Mouse (Mus musculus) left cerebral cortex, postnatal 10 days (tissue): ENCODE measurements at regions not wholly inside any gene's neighbourhood (a gene's known extent, or its start where the extent isn't known, plus 50 kb on each side); places are given as distances from the start of the nearest gene placed in this dataset.
"Not testable (repeated sequence)": the region's sequence is repeated elsewhere in the genome, so short reads cannot be mapped to it uniquely, and the experiment has no call there.

Source experiments
- DNase-seq, 2 experiments: peaks; one replicate each; pipeline ENCODE4 v3.0.0; 2021 to 2022; ENCODE audit warnings: low spot score in 2 of 2, mixed read lengths in 1 of 2; ENCODE audit errors: extremely low spot score in 1 of 2
- intact Hi-C: fragments of 180-260 bp; cut with DNase I; formaldehyde crosslinking; loops from one replicate; pipeline ENCODE4 v1.15.1; 2025

- intact Hi-C loops, DNase-seq: not testable (repeated sequence)
Observed at GRCm38 (mm10) chr14:53231142-53231541, 735.6 kb upstream of the Olfr1507 start.

GRCm38 (mm10) chr14:53224789-53225188 lies 729.2 kb upstream of the Olfr1507 start:
- intact Hi-C loops, DNase-seq: not testable (repeated sequence)

GRCm38 (mm10) chr14:53210554-53210953 lies 715.0 kb upstream of the Olfr1507 start:
- DNase-seq, intact Hi-C loops: not testable (repeated sequence)

GRCm38 (mm10) chr14:53209258-53209657 lies 713.7 kb upstream of the Olfr1507 start:
- intact Hi-C loops: not testable (repeated sequence)

GRCm38 (mm10) chr14:53190931-53191330 lies 695.4 kb upstream of the Olfr1507 start:
- DNase-seq: not testable (repeated sequence)

More at GRCm38 (mm10) chr14:53209258-53209657, 713.7 kb upstream of the Olfr1507 start:
- not testable (repeated sequence) for DNase-seq

GRCm38 (mm10) chr14:53174099-53174498 lies 678.5 kb upstream of the Olfr1507 start:
- DNase-seq, intact Hi-C loops: not testable (repeated sequence)

More at GRCm38 (mm10) chr14:53190931-53191330, 695.4 kb upstream of the Olfr1507 start:
- intact Hi-C loops: not testable (repeated sequence)

- DNase-seq, intact Hi-C loops: not testable (repeated sequence)
Observed at GRCm38 (mm10) chr14:53166327-53166726, 670.8 kb upstream of the Olfr1507 start.

GRCm38 (mm10) chr14:53159012-53159411 lies 663.5 kb upstream of the Olfr1507 start:
- intact Hi-C loops: not testable (repeated sequence)

GRCm38 (mm10) chr14:53134783-53135182 lies 639.2 kb upstream of the Olfr1507 start:
- intact Hi-C loops, DNase-seq: not testable (repeated sequence)

More at GRCm38 (mm10) chr14:53159012-53159411, 663.5 kb upstream of the Olfr1507 start:
- DNase-seq: not testable (repeated sequence)

- DNase-seq: not testable (repeated sequence)
Observed at GRCm38 (mm10) chr14:53132390-53132789, 636.8 kb upstream of the Olfr1507 start.

GRCm38 (mm10) chr14:53121704-53122103 lies 626.2 kb upstream of the Olfr1507 start:
- peak; percentile 21 to 28 for DNase-seq
- intact Hi-C loops: not testable (repeated sequence)

More at GRCm38 (mm10) chr14:53132390-53132789, 636.8 kb upstream of the Olfr1507 start:
- intact Hi-C loops: not testable (repeated sequence)

GRCm38 (mm10) chr14:53109732-53110131 lies 614.2 kb upstream of the Olfr1507 start:
- DNase-seq, intact Hi-C loops: not testable (repeated sequence)

GRCm38 (mm10) chr14:53101362-53101761 lies 605.8 kb upstream of the Olfr1507 start:
- intact Hi-C loops, DNase-seq: not testable (repeated sequence)

- DNase-seq, intact Hi-C loops: not testable (repeated sequence)
Observed at GRCm38 (mm10) chr14:53090921-53091320, 595.4 kb upstream of the Olfr1507 start.

- intact Hi-C loops, DNase-seq: not testable (repeated sequence)
Observed at GRCm38 (mm10) chr14:53081853-53082252, 586.3 kb upstream of the Olfr1507 start.

GRCm38 (mm10) chr14:53081024-53081711 lies 585.6 kb upstream of the Olfr1507 start:
- intact Hi-C loops, DNase-seq: not testable (repeated sequence)

GRCm38 (mm10) chr14:53080556-53080955 lies 585.0 kb upstream of the Olfr1507 start:
- intact Hi-C loops, DNase-seq: not testable (repeated sequence)

GRCm38 (mm10) chr14:53075937-53076336 lies 580.4 kb upstream of the Olfr1507 start:
- intact Hi-C loops, DNase-seq: not testable (repeated sequence)

- intact Hi-C loops: not testable (repeated sequence)
Observed at GRCm38 (mm10) chr14:53073126-53073525, 577.6 kb upstream of the Olfr1507 start.

GRCm38 (mm10) chr14:53072502-53072901 lies 577.0 kb upstream of the Olfr1507 start:
- DNase-seq, intact Hi-C loops: not testable (repeated sequence)

More at GRCm38 (mm10) chr14:53073126-53073525, 577.6 kb upstream of the Olfr1507 start:
- DNase-seq: not testable (repeated sequence)
